Mouse (Mus musculus) ES-Bruce4 (cell line): ENCODE measurements around the gene Dpp4. TPM values are rescaled to one million over a fixed set of nuclear protein-coding genes. Genes with fewer than 3 reads are reported as not detected.

Source experiments
- H3K27ac ChIP-seq: 2 replicates; pipeline ENCODE4 v1.5.1; 2012; ENCODE audit warnings: low read length, inconsistent platforms; ENCODE audit not compliant: insufficient read depth
- H3K27me3 ChIP-seq: 2 replicates; pipeline ENCODE4 v1.6.1; 2012; ENCODE audit warnings: mild to moderate bottlenecking, low read length, inconsistent platforms; ENCODE audit not compliant: control insufficient read depth, poor library complexity, insufficient read depth, severe bottlenecking
- H3K36me3 ChIP-seq: 2 replicates; pipeline ENCODE4 v1.6.1; 2012; ENCODE audit warnings: inconsistent platforms, mild to moderate bottlenecking, low read length, moderate library complexity; ENCODE audit not compliant: control insufficient read depth, poor library complexity, insufficient read depth, severe bottlenecking
- H3K4me1 ChIP-seq: one replicate; pipeline ENCODE4 v1.8.1; 2011; ENCODE audit warnings: low read length; ENCODE audit not compliant: control insufficient read depth, insufficient read depth
- H3K4me3 ChIP-seq: 2 replicates; pipeline ENCODE4 v1.5.1; 2011; ENCODE audit warnings: low read depth, mild to moderate bottlenecking, low read length
- H3K9ac ChIP-seq: 2 replicates; pipeline ENCODE4 v1.6.1; 2012; ENCODE audit warnings: low read depth, mild to moderate bottlenecking, inconsistent platforms; ENCODE audit not compliant: poor library complexity, severe bottlenecking
- H3K9me3 ChIP-seq: replicated peaks from 2 replicates; pipeline ENCODE4 v1.6.1; 2012; ENCODE audit warnings: mild to moderate bottlenecking, low read length, inconsistent platforms; ENCODE audit not compliant: control insufficient read depth, poor library complexity, insufficient read depth, severe bottlenecking
- CTCF ChIP-seq: IDR thresholded peaks from one replicate; pipeline ENCODE4 v1.8.1; 2011; ENCODE audit warnings: low read depth, low read length
- EP300 ChIP-seq: IDR thresholded peaks from 2 replicates; pipeline ENCODE4 v1.6.1; 2011; ENCODE audit warnings: low read depth, low read length; ENCODE audit not compliant: insufficient read depth
- POLR2A ChIP-seq: IDR thresholded peaks from one replicate; pipeline ENCODE4 v1.8.1; 2011; ENCODE audit warnings: low read length; ENCODE audit not compliant: insufficient read depth
- polyA plus RNA-seq: library from polyadenylated mRNA; stranded (reverse); fragments of >200 nt; gene quantifications from 2 replicates; pipeline ENCODE4 v1.2.4, GENCODE M21; 2011; ENCODE audit warnings: low read depth; ENCODE audit not compliant: missing spikeins, insufficient read depth, insufficient read length

The Dpp4 gene
- polyA plus RNA-seq, 1 experiment, result 1.2 TPM

DNA sequence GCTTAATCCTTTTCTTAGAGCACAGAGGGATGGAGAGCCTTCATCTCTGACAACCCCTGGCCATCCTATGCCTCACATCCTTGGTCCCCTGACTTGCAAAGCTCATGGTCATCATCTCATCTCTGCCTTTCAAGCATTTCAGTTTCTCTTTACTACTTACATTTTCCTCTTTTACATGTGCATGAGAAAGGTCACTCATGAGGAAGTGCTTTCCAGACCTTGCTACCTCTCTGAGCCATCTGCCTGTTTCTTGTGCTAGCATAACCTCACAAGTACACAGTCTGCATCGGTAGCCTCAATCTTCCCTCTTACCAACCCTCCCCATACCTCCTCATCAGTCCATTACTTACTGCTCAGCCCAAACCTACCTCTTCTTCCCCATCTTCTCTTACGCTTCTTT lies 12.2 kb downstream of the Dpp4 start:
- Histone ChIP-seq H3K27me3 (no peaks in the 10 kb centered on the region), H3K36me3 (no peaks in the 10 kb centered on the region), H3K9me3 (no peaks in the 10 kb centered on the region), H3K27ac (no peak overlapping the region), H3K4me3 (no peak overlapping the region), H3K4me1 (no peaks in the 10 kb centered on the region), H3K9ac (no peak overlapping the region)
- no peak for TF ChIP-seq CTCF
- no peak for TF ChIP-seq POLR2A
- TF ChIP-seq EP300, result no peak

DNA sequence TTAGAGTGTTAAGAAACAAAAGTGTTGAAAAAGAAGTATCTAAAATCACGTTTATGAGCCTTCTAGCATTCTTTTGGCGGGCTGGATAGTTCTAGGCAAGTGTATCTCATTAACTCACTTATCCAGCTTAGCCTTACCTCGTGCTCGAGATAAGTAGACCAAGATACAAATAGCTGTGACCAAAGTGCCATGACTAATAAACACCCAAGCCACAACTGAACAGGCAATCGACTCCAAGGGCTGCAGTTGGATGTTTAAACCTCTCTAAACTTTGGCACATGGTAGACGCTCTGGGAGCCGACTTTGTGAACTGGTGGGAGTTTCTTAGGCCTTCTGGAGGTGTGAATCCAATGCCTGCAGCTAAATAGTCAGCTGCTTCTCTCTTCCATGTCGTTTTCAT lies 12.7 kb downstream of the Dpp4 start:
- Histone ChIP-seq H3K4me3 (no peak overlapping the region), H3K4me1 (no peaks in the 10 kb centered on the region), H3K27me3 (no peaks in the 10 kb centered on the region), H3K27ac (no peak overlapping the region), H3K9me3 (no peaks in the 10 kb centered on the region), H3K36me3 (no peaks in the 10 kb centered on the region), H3K9ac (no peak overlapping the region)
- TF ChIP-seq CTCF (no peak), EP300 (no peak), POLR2A (no peak)

GRCm38 (mm10) chr2:62398115-62398875 lies 13.7 kb downstream of the Dpp4 start:
- no peaks in the 10 kb centered on the region for H3K4me1 ChIP-seq
- no peaks in the 10 kb centered on the region for H3K9me3 ChIP-seq
- no peak overlapping the region for H3K9ac ChIP-seq
- TF ChIP-seq EP300 (no peak), POLR2A (no peak), CTCF (no peak)
- H3K36me3 ChIP-seq, result no peaks in the 10 kb centered on the region
- no peak overlapping the region for H3K27ac ChIP-seq
- no peaks in the 10 kb centered on the region for H3K27me3 ChIP-seq
- H3K4me3 ChIP-seq, result no peak overlapping the region

DNA sequence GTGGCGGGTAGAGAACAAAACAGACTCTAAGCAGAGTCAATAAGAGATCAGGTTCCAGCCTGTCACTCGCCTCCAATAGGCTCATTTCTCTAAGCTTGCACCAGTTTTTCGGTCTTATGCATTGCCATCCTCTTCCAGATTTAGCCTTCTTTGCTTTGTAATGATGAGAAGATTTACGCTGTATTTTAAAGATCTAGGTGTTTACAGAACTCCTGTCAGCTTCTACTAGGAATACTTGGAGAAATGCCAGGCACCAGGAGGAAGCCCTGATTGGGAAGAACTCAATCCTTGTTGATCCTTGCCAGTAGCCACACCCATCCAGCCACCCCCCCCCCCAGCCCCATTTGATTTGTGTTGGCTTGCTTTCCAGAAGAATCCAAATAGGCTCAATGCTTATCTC lies 14.4 kb downstream of the Dpp4 start:
- TF ChIP-seq CTCF (no peak), EP300 (no peak), POLR2A (no peak)
- H3K27ac ChIP-seq, result no peak overlapping the region
- H3K27me3 ChIP-seq, result no peaks in the 10 kb centered on the region
- no peaks in the 10 kb centered on the region for H3K4me1 ChIP-seq
- H3K36me3 ChIP-seq, result no peaks in the 10 kb centered on the region
- no peak overlapping the region for H3K9ac ChIP-seq
- no peaks in the 10 kb centered on the region for H3K9me3 ChIP-seq
- no peak overlapping the region for H3K4me3 ChIP-seq

DNA sequence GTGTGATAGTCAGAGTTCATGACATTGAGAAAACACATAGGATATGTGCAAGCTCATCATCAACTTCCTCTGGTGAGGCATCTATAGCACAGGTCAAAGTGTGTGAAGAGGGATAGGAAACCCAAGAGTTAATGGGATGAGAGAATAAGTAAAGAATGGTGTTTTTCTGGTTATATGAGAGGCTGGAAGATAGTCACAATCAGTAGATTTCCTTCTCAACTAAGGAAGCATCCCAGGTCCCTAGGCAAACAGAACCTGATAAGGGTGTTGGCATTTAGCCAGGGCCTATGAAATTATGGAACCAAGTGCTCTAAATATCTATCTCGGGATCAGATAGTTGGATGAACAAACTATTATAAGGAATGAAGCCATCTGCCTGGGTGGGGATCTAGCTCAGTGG lies 15.2 kb downstream of the Dpp4 start:
- H3K4me3 ChIP-seq, result no peak overlapping the region
- H3K36me3 ChIP-seq, result no peaks in the 10 kb centered on the region
- no peaks in the 10 kb centered on the region for H3K27me3 ChIP-seq
- TF ChIP-seq POLR2A (no peak), EP300 (no peak), CTCF (no peak)
- H3K9ac ChIP-seq, result no peak overlapping the region
- H3K4me1 ChIP-seq, result no peaks in the 10 kb centered on the region
- H3K27ac ChIP-seq, result no peak overlapping the region
- no peaks in the 10 kb centered on the region for H3K9me3 ChIP-seq

DNA sequence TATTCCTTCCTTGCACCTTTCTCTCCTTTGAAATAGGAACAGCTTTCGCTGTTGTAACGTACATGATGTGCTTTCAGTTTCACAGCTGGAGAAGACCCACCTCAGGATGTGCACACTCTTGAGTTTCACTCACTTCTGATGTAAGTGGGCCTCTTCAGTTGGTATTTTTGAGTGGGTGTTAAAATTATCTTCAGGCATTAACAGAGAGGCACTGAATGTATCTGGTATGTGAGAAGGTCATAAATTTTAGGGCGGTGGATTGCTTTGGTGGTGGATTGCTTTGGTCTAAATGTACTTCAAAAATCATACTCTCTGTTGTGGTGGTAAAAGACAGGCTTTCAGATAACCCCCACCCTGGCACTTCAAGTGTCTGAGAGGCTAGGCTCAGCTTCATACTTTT lies 17.2 kb downstream of the Dpp4 start:
- Histone ChIP-seq H3K9me3 (no peaks in the 10 kb centered on the region), H3K27me3 (no peaks in the 10 kb centered on the region), H3K4me3 (no peak overlapping the region), H3K4me1 (no peaks in the 10 kb centered on the region), H3K9ac (no peak overlapping the region), H3K36me3 (no peaks in the 10 kb centered on the region), H3K27ac (no peak overlapping the region)
- no peak for TF ChIP-seq EP300
- no peak for TF ChIP-seq CTCF
- TF ChIP-seq POLR2A, result no peak
